Mouse (Mus musculus) kidney, postnatal 10 days (tissue): ENCODE results near the gene Kcnn1.
"Not testable (repeated sequence)": the region's sequence is repeated elsewhere in the genome, so short reads cannot be mapped to it uniquely, and the experiment has no call there.

Source experiments
- DNase-seq: peaks from one replicate; pipeline ENCODE4 v3.0.0; 2021; ENCODE audit warnings: mixed read lengths

Gene Kcnn1

GRCm38 (mm10) chr8:70862824-70863641 lies at the start of gene Kcnn1:
Gene Kcnn1, minus strand, starts transcription at chr8:70863258.
- peak; percentile 51 for DNase-seq

- DNase-seq, result no peak
Measured at GRCm38 (mm10) chr8:70911596-70911995, 48.5 kb upstream of the Kcnn1 start.

- no peak for DNase-seq
Measured at GRCm38 (mm10) chr8:70907518-70907917, 44.5 kb upstream of the Kcnn1 start.

GRCm38 (mm10) chr8:70905831-70906736 lies 43.0 kb upstream of the Kcnn1 start, which contains the start of gene Map1s:
Gene Map1s, plus strand, starts transcription at chr8:70905932.
- peak; percentile 92 for DNase-seq

GRCm38 (mm10) chr8:70905463-70905830 lies 42.4 kb upstream of the Kcnn1 start:
- DNase-seq, result no peak

- DNase-seq, result no peak
Measured at GRCm38 (mm10) chr8:70904532-70904931, 41.5 kb upstream of the Kcnn1 start.

GRCm38 (mm10) chr8:70903582-70903981 lies 40.5 kb upstream of the Kcnn1 start:
- DNase-seq, result no peak

GRCm38 (mm10) chr8:70903112-70903511 lies 40.1 kb upstream of the Kcnn1 start:
- no peak for DNase-seq

GRCm38 (mm10) chr8:70902211-70902610 lies 39.2 kb upstream of the Kcnn1 start:
- peak; percentile 58 for DNase-seq

- DNase-seq, result no peak
Measured at GRCm38 (mm10) chr8:70900872-70901387, 37.9 kb upstream of the Kcnn1 start.

- DNase-seq, result no peak
Measured at GRCm38 (mm10) chr8:70899226-70899625, 36.2 kb upstream of the Kcnn1 start.

- no peak for DNase-seq
Measured at GRCm38 (mm10) chr8:70898661-70899198, 35.7 kb upstream of the Kcnn1 start.

GRCm38 (mm10) chr8:70897681-70898413 lies 34.8 kb upstream of the Kcnn1 start:
- peak; percentile 93 for DNase-seq

GRCm38 (mm10) chr8:70897021-70897680 lies 34.1 kb upstream of the Kcnn1 start, which contains the start of gene Rpl18a:
Gene Rpl18a, minus strand, starts transcription at chr8:70897412.
- peak; percentile 96 for DNase-seq

- no peak for DNase-seq
Measured at GRCm38 (mm10) chr8:70896316-70897020, 33.4 kb upstream of the Kcnn1 start.

GRCm38 (mm10) chr8:70895571-70896259 lies 32.7 kb upstream of the Kcnn1 start:
- DNase-seq, result not testable (repeated sequence)

GRCm38 (mm10) chr8:70894771-70895545 lies 31.9 kb upstream of the Kcnn1 start:
- no peak for DNase-seq

GRCm38 (mm10) chr8:70894385-70894720 lies 31.3 kb upstream of the Kcnn1 start:
- DNase-seq, result no peak

- DNase-seq, result peak; percentile 91
Measured at GRCm38 (mm10) chr8:70893656-70894384, 30.8 kb upstream of the Kcnn1 start.
